Mouse (Mus musculus): Measurements from ENCODE around the gene Tnfsf10. TPM values are rescaled to one million over a fixed set of nuclear protein-coding genes. Genes with fewer than 3 reads are reported as not detected.

Gene Tnfsf10
- total RNA-seq, 2 experiments from 2014 or later: 8.3 to 11.6 TPM

DNA sequence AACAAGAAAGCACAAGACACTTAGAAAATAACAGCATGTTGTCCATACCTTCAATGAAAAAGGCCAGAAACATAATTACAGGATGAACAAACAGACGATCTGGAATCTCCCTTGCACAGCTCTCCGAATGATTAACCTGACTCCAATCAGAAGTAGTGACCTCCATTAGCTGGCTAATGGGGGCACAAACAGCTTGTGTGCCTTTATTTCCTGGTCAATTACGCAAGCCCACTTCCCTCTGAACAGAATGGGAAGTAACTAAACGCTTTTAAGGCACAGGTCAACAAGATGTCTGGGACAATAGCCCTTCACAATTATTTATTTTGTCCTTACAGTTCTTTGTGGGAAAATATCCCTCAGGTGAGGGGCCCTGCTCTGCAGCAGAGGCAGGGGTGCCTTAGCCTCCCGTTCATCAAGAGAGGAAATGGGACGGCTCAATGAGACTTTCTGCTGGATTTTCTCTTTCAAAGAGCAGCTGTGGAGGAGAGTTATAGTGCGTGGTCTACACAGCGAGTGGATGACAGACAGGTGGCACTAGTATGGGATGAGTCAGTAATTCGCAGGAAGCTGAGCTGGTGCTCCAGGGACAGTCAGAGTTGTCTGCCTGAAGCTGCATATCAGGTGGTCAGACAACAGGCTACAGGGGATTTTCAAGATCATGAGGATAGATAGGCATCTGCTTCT, 14.3 kb upstream of the Tnfsf10 start:
- no peak for DNase-seq

DNA sequence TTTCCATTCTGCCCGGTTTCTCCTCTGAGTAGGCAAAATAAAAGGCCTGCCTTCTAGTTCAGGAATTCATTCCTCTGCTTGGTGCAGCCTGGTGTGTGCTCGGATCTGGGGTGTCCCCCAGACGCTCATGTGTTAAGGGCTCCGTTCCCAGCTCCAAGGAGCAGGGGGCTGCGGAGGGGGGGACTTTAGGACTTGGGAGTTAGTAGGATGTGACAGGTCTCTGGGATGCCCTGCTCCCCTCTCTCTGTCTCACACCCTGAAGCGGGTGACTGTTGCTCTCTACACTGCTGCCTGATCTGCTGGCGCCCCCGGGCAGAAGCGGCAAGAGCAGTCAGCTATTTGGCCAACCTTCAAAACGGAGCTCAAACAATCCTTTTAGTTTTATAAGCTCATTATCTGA, 10.0 kb upstream of the Tnfsf10 start:
- no peak for DNase-seq

DNA sequence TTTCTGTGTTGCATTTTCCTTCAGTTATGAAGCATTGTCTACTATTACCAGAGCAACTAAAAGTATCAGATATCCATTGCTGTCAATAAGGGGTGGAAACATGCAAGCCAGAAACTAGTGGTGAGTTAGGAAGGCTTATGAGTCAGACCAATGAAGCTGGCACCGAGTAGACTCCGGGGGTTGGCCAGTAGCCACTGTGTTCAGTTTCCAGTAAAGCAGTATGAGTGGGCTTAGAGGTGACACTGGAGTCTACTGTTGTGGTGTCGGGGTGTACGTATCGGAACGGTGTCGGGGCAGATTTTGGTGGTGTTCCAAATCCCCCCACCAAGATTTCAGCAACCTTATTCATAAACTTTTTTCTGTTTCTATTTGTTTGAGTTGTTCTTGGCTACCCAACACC, 5.9 kb upstream of the Tnfsf10 start:
- peak in 1 of 2 experiments; percentile 18 for DNase-seq

DNA sequence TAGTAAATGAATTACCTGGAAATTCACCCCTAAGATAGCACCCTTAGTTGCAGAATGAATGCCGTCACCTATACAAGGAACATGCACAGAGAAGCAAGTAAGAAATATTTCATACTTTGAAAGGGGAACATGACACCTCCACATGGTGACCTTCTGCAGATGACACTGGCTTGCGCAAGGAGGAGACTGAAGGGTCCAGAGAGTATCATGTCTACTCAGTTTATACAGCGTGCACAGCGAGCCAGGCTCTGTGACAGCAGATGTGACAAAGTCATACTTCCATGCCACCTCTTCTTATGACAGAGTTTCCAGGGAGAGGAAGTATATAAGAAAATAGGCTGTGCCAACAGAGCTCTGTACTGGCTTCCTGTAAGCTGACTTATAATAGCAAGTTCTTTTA, 5.4 kb upstream of the Tnfsf10 start:
- DNase-seq: no peak

DNA sequence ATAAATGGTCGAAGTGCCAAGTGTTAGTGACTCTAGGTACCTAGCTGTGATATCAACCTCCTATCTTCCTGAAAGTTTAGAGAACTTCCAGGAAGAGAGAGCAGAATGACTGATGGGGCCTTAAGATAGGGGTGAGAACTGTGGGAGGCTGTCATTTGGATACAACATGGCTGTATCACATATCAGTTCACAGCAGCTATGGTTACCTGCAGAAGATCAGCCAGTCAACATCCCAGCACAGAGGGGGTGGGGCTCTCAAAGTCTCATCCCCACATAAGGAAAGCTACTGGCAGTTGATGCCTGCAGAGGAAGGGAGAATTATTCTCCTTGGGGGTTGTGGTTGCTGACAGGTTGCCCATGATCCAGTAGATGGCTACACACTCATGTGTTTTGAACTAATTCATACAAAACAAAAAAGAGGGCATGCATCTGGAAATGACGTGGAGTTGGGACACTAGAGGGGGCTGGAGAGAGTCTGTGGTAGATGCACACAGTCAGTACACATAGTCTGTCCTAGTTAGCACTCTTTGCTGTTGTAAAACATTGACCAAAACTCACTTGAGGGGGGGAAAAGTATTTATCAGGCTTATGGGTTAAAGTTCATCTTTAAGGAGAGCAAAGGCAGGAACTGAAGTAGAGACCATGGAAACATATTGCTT, 2.2 kb upstream of the Tnfsf10 start:
- no peak for DNase-seq

DNA sequence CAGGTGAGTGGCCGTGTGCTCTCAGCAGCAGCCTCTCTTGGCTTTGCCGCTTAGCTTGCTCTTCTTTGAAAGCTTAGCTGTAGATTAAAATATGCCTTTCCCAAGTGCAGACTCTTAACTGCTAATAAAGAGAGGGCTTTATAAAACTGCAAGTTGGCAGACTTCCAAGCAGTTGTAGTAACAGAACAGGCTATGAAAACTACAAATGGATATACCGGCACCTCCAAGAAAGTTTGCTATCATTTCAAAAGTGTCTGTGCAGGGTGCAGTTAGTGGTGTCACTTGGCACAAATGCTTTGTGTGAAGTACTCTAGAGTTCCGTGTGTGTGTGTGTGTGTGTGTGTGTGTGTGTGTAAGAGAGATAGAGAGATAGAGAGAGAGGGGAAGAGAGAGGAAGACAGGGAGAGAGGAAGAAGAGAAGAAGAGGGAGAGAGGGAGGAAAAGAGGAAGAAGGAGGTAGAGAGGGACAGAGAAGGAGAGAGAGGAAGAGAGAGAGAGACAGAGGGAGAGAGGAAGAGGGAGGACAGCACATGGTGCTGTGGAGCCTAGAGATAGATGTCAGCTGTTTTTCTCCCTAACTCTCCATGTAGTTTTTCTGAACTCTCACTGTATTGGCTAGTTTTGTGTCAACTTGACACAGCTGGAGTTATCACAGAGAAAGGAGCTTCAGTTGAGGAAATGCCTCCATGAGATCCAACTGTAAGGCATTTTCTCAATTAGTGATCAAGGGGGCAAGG, 628 bp downstream of the Tnfsf10 start:
- DNase-seq: no peak

DNA sequence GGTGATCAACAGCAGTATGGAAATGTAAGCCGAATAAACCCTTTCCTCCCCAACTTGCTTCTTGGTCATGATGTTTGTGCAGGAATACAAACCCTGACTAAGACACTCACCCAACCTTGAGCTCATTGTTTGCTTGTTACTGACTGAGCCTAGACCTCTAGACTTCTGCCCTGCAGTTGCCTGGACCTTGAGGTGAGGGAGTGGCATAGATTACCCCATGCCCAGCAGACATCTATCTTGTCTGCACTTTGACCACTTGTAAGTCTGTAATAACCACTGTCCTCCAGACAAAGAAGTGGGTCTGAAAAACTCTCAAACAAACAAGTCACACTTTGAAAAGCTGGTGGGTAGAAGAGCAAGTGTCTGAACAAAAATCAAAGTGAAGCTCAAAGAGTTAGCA, 2.8 kb downstream of the Tnfsf10 start:
- DNase-seq: no peak

DNA sequence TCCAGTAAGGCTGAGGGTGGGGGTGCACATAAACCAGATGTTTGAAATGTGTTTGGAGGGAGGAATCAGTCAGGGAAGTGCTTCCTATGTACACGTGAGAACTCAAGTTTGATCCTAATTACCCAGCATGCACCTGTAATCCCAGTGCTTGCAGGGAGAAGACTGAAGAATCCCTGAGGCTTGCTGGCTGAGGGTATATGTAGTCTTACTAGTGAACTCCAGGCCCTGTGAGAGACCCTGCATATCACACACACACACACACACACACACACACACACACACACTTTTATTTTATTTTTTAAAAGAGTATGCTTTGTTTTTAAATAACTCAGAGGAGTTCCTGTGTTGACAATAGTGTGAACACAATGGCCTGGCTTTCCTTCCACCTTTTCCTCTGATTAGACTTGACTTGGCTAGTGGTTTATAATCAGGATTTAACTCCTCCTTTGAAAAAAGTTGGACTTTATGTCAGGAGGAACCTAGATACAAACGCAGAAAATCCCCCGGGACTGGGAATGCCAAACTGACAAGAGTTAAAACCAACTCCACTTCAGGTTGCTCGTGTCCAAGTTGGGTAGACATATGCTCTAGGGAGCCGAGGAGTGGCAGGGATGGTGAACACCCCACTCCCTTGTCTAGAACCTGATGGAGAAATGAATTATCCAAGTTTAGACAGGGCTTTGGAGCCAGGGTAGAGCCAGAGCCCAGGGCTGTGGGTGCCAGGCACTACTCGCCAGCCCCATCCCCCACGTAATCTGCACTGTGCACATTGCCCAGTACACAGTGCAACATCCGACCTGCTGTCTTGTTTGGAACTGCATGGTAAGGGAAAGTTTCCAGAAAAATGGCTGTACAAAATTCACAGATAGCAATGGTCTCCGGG, 4.0 kb downstream of the Tnfsf10 start:
- DNase-seq: peak in 1 of 2 experiments; percentile 16

DNA sequence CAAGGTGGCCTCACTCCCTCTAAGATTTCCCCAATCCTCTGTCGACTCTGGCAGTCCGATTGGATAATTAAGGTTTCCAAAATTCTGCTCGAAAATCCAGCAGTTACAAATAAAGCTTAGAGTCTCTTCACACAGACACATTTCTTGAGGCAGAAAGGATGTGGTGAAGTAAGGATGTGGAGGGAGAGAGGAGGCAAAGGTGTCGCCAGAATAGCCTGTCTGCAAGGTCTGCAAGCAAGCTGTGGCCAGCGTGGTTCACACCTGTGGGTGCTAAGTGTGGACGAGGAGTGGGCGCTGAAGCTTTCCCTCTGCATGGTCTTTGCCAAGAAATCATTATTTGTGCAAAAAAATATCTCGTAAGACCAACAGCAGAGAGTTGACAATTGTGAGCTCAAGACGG, 5.8 kb downstream of the Tnfsf10 start:
- DNase-seq: no peak

DNA sequence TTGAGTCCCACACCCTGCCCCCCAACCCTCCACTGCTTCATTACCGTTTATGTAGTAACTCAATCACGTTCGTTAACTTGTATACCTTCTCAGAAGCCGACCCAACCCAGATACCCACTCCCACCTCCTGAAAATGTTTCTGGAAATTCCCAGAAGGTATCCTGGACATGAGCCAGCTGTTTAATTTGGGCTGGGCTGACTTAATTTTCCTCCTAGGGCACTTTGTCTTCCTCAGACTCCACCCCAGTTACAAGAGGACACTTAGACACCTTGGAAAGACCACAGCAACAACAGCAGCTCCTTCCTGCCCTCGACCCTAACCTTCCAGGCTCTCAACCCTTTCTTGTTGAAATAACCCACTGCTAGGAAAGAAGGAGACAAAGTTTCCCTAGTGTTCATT, 6.7 kb downstream of the Tnfsf10 start:
- no peak for DNase-seq

DNA sequence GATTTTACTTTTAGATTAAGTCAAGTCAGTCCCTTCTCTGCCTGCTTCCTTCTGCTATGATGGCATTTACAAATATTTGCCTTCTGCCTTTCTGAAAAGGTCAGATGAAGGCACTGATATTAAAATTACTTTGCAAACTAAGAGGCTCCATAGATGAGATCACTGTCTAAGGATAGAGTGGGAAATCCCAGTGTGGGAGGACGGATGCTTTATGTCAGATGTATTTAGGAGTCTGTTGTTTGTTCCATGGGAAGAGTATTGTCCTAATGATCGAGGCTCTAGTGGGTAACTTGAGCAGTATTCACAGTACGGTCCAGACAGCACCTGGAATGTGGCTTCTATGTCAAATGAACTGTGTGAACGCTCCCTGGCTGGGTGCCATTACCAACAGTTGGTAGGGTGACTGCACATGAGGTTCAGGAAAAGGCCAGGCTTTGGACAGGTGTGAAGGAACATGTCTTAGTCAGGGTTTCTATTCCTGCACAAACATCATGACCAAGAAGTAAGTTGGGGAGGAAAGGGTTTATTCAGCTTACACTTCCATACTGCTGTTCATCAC, 9.9 kb downstream of the Tnfsf10 start:
- DNase-seq: no peak

DNA sequence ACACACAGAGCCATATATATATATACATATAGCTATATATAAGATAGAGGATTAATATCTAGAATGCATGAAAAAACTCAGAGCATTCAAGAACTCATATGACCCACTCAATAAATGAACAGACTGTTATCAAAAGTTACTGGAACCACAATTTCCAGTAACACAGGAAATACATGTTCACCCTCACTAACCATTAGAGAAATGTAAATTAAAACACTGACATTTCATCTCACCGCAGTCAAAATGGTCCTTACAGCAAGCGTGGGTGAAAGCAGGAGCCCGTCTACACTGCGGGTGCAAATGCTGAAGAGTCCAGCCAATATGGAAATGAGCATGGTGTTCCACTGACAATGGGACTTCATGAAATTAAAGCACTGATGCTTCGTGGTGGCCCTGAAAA, 13.9 kb downstream of the Tnfsf10 start:
- DNase-seq: no peak

DNA sequence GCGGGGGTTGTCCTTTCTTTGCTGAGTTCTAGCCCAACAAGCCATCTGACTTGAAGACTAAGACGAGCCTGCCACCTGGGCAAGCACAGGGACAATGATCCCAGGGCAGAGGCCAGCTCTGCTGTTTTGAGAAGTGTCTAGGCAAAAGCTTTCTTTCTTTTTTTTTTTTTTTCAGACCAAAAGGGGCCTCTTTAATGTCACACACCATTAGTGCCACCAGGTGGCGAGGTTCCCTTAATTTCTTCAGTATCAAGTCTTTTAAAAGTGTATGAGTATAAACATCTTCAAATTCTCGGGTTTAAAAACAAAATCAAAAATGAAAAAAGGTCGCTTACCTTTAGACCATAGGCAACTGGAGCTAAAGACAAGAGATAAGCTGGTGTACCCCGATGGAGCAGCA, 21.6 kb downstream of the Tnfsf10 start:
- DNase-seq: peak; percentile 41 to 47

DNA sequence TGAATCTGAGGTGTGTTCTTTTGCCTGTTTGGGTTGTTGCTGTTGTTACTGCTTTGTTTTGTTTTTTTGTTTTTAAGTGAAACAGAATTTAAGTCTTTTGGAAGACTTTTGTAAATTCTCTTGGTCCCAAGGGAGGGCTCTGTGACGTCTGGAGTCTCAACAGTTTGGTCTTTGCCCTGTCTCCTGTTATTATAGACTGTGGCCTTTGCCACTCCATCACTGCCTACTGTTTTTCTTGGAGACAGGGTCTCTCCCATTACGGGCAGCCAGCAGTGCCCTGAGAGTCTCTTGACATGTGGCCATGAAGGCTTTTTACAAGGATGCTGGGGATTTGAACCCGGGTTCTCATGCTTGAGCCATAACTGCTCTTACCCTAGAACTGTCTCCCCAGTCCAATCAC, 22.1 kb downstream of the Tnfsf10 start:
- no peak for DNase-seq

DNA sequence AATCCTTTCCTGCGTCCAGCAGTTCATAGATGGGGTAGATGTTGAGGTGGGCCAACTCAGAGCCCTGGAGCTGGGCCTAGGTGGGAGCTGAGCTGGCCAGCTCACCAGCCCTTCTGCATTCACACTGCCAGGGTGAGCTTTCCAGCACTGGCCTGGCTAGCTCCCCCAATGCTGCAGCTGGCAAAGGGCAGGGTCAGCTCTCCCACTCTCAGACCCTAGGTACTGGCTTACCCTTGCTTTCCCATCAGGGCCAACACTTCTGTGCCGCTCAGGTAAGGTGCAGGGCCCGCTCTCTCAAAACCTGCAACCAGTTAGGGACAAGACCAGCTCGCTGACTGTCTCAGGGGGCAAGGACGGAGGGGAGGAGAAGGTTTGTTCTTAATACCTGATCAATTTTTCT, 23.9 kb downstream of the Tnfsf10 start:
- no peak for DNase-seq

DNA sequence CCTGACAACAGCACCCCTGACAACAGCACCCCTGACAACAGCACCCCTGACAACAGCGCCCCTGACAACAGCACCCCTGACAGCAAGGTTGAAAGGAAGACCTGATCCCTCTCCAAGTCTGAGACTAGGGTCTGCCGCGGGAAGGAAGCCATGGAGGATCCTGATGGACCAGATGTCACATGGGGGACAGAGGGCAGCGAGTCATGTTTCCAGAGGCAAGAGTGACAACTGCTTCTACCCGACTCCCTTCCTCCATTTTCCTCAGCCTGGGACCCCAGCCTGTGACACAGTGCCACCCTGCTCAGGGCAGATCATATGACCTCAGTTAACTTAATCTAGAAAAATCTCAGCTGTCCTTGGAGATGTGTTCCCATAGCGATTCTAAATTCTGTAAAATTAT, 25.6 kb downstream of the Tnfsf10 start:
- no peak for DNase-seq

DNA sequence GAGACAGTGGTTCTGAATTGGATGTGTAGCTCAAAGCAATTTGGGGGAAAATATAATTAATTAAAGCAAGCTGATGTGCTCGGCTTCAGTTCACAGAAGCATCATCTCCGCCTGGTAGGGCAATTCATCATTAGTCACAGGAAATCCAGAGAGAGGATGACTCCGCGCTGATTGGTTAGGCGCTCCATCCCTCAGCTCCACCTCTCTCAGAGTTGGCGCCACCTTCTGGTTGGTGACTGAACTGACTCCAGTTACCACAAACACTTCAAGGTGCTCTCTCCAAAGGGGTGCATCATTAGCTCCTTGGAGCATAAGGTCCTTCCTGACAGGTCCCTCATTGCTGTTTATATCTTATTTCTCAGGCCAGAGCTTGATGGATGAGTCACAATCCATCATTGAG, 28.7 kb downstream of the Tnfsf10 start:
- peak; percentile 57 to 65 for DNase-seq

DNA sequence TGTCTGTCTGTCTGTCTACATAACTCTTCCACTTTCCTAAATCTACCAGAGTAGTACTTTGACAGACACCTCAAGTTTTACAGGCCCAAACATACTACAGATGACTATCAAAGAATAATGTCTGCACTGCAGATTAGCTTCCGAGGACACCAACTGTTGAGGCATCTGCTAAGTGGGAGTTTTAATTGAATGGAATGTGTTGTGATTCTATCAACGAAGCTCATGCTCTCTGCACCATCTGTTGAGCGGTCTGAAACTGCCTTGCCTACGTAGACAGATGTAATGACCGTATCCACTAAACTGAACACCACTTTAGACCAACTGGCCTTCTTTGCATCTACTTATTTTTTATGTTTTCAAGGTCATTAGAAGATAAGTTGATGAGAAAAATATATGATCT, 31.6 kb downstream of the Tnfsf10 start:
- DNase-seq: no peak

DNA sequence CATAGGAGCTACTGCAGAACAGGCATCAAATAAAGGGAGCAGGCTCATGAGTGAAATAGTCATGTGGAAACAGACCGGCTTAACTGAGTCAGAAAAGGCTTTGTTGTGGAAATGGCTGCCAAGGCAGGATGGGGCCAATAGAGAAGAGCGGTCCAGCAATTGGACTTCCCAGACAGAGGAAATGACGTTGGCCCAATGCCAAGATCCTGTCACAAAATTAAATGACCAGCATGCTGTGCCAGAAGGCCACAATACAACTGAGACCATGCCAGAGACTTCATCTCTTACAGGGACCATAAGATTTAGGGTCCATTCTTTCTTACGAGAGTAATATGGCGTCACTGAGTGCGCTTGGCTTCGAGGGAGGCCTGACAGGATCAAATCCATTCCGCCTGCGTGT, 34.3 kb downstream of the Tnfsf10 start:
- DNase-seq: peak; percentile 34 to 45

DNA sequence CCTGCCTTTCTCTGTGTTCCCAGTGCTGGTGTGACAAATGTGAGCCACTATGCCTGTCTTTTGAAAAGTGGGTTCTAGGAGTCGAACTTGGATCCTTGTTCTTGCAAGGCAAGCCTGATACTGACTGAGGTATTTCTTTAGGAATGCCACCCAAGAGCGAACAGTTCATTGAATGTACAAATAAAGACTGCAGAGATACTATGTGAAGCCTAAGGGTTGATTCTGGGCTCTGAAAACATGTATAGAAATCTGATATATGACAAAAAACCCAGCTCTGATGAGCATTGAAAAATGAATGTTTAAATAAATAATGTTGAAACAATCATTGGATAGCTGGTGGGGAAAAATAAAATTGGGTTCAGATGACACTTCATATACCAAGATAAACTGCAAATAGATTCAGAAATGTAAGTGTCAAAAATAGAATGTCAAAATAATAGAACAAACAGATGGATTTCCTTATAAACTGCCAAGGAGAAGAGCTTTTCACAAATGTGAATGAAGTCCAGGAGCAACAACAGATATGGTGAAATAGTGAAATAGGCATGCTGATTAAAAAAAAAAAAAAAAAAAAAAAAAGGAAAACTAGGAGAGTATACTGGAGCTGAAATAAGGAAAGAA, 42.4 kb downstream of the Tnfsf10 start:
- no peak for DNase-seq

DNA sequence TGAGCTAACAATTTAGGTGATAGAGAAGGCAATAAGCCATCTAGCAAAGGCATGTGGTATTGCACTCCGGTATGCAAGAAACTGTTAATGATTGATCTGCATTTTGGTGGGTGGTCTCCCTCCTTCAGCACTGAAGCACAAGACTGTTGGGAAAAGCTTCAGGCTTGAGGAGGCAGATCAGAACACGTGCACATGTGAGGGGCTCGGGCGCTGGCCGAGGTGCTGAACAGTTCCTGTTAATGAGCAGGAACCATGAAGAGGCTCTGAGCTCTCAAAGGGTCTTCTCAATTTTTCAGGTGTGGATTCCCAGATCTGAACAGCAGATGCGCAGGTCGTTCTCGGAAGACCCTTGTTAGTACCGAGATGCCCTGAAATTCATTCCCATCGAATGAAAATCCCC, 53.3 kb downstream of the Tnfsf10 start:
- peak; percentile 40 to 43 for DNase-seq

Measured in adrenal gland, postnatal 36 days (tissue).